Mouse (Mus musculus) embryonic facial prominence, embryonic 11.5 days (tissue): ENCODE results near the gene Hspa12b. TPM values are rescaled to one million over a fixed set of nuclear protein-coding genes. Genes with fewer than 3 reads are reported as not detected.
A peak's percentile ranks its signal among the peaks of the same experiment; 100 is the strongest.

Experiments used
- ATAC-seq: fragments of 200-750 bp; cut with Nextera tagmentation; replicated peaks from 2 replicates; pipeline ENCODE4 v1.8.0; 2017; ENCODE audit warnings: low read depth; ENCODE audit not compliant: insufficient number of reproducible peaks, low FRiP score, low TSS enrichment
- DNase-seq: peaks from one replicate; pipeline ENCODE4 v3.0.0-alpha.2; 2015; ENCODE audit warnings: low spot score
- H3K27ac ChIP-seq: fragments of 300-500 bp; sonication (generic); replicated peaks from 2 replicates; pipeline ENCODE4 v1.5.1; 2014; ENCODE audit warnings: mild to moderate bottlenecking, low read depth, low read length, control low read depth
- H3K27me3 ChIP-seq: fragments of 300-500 bp; sonication (generic); 2 replicates; pipeline ENCODE4 v1.6.1; 2014; ENCODE audit warnings: mild to moderate bottlenecking, low read length, moderate library complexity, mixed read lengths; ENCODE audit not compliant: control insufficient read depth, insufficient read depth
- H3K36me3 ChIP-seq: fragments of 300-500 bp; sonication (generic); replicated peaks from 2 replicates; pipeline ENCODE4 v1.6.1; 2014; ENCODE audit warnings: low read depth, mild to moderate bottlenecking, low read length, moderate library complexity, mixed read lengths; ENCODE audit not compliant: control insufficient read depth, insufficient read depth
- H3K4me1 ChIP-seq: fragments of 300-500 bp; sonication (generic); 2 replicates; pipeline ENCODE4 v1.6.1; 2014; ENCODE audit warnings: low read length, mixed read lengths; ENCODE audit not compliant: control insufficient read depth, insufficient read depth
- H3K4me2 ChIP-seq: fragments of 300-500 bp; sonication (generic); 2 replicates; pipeline ENCODE4 v1.6.1; 2014; ENCODE audit warnings: low read depth, mild to moderate bottlenecking, control low read depth, low read length, moderate library complexity
- H3K4me3 ChIP-seq: fragments of 300-500 bp; sonication (generic); 2 replicates; pipeline ENCODE4 v1.5.1; 2014; ENCODE audit warnings: low read depth, low read length, control low read depth
- H3K9ac ChIP-seq: fragments of 300-500 bp; sonication (generic); replicated peaks from 2 replicates; pipeline ENCODE4 v1.6.1; 2014; ENCODE audit warnings: mild to moderate bottlenecking, control low read depth, low read length
- H3K9me3 ChIP-seq: fragments of 300-500 bp; sonication (generic); replicated peaks from 2 replicates; pipeline ENCODE4 v1.6.1; 2016; ENCODE audit warnings: mild to moderate bottlenecking, low read length, inconsistent platforms, mixed read lengths; ENCODE audit not compliant: control insufficient read depth
- WGBS: fragments of 180-500 bp; shearing (Covaris S2); extraction: QIAGEN DNeasy Blood & Tissue Kit; methylation state at CpG from one replicate; pipeline ENCODE4 v1.1.7; 2014; 5-methylcytosine and 5-hydroxymethylcytosine counted together
- polyA plus RNA-seq: library from polyadenylated mRNA; unstranded; fragments of >200 nt; fragmentation: Nextera tagmentation; extraction: Ambion mirVana; gene quantifications from 2 replicates; pipeline ENCODE4 v1.2.1, GENCODE M21; 2014

Gene Hspa12b
- polyA plus RNA-seq, 1 experiment from 2014 or later: 6.3 TPM

- H3K4me3 ChIP-seq: no peak overlapping the region
- H3K4me1 ChIP-seq: peaks cover 6% of the 10 kb centered on the region
- no peaks in the 10 kb centered on the region for H3K27me3 ChIP-seq
- DNase-seq (no peak), ATAC-seq (no peak)
- no peak overlapping the region for H3K9ac ChIP-seq
- no peaks in the 10 kb centered on the region for H3K9me3 ChIP-seq
- H3K36me3 ChIP-seq: no peaks in the 10 kb centered on the region
- H3K4me2 ChIP-seq: no peak overlapping the region
- 77% methylated on average over 3 of the region's 3 CpGs for WGBS
- H3K27ac ChIP-seq: no peak overlapping the region
Observed at GRCm38 (mm10) chr2:131124166-131124565, 2.9 kb upstream of the Hspa12b start.

- Histone ChIP-seq H3K27ac (no peak overlapping the region), H3K4me3 (no peak overlapping the region), H3K27me3 (no peaks in the 10 kb centered on the region), H3K36me3 (no peaks in the 10 kb centered on the region), H3K4me1 (peaks cover 6% of the 10 kb centered on the region), H3K4me2 (no peak overlapping the region), H3K9ac (no peak overlapping the region), H3K9me3 (no peaks in the 10 kb centered on the region)
- ATAC-seq (no peak), DNase-seq (no peak)
- 88% methylated on average over 9 of the region's 9 CpGs for WGBS
Observed at GRCm38 (mm10) chr2:131125157-131125963, 1.7 kb upstream of the Hspa12b start.

GRCm38 (mm10) chr2:131125964-131126815 is 890 bp upstream of the Hspa12b start:
- Histone ChIP-seq H3K4me3 (no peak overlapping the region), H3K36me3 (no peaks in the 10 kb centered on the region), H3K9me3 (no peaks in the 10 kb centered on the region), H3K27ac (0 out of 2 replicates have a peak overlapping the region, but pooled peaks have one; percentile 79), H3K27me3 (no peaks in the 10 kb centered on the region), H3K4me2 (no peak overlapping the region), H3K4me1 (peaks cover 6% of the 10 kb centered on the region), H3K9ac (peak overlapping the region; percentile 90)
- ATAC-seq: 0 out of 2 replicates have a peak, but pooled peaks have one; percentile 16
- DNase-seq: no peak
- 39% methylated on average over 9 of the region's 9 CpGs for WGBS

GRCm38 (mm10) chr2:131128211-131128610 is 1.1 kb downstream of the Hspa12b start:
- H3K9ac ChIP-seq: peak overlapping the region; percentile 90

GRCm38 (mm10) chr2:131128636-131129157 is 1.6 kb downstream of the Hspa12b start:
- Histone ChIP-seq H3K27ac (no peak overlapping the region), H3K36me3 (no peaks in the 10 kb centered on the region; the same call in 1 of the 2 replicates), H3K4me1 (peaks cover 6% of the 10 kb centered on the region), H3K9me3 (no peaks in the 10 kb centered on the region), H3K9ac (no peak overlapping the region), H3K4me3 (no peak overlapping the region), H3K4me2 (no peak overlapping the region), H3K27me3 (no peaks in the 10 kb centered on the region)
- WGBS: 87% methylated on average over 3 of the region's 3 CpGs
- DNase-seq (no peak), ATAC-seq (no peak)

More at GRCm38 (mm10) chr2:131128211-131128610, 1.1 kb downstream of the Hspa12b start:
- Histone ChIP-seq H3K27me3 (no peaks in the 10 kb centered on the region), H3K27ac (no peak overlapping the region), H3K4me3 (peak overlapping the region; percentile 65), H3K4me1 (peaks cover 6% of the 10 kb centered on the region), H3K36me3 (no peaks in the 10 kb centered on the region; the same call in 1 of the 2 replicates), H3K9me3 (no peaks in the 10 kb centered on the region), H3K4me2 (peak overlapping the region; percentile 88)
- DNase-seq: no peak
- WGBS: 90% methylated on average over 5 of the region's 5 CpGs
- no peak for ATAC-seq

GRCm38 (mm10) chr2:131129836-131130235 is 2.8 kb downstream of the Hspa12b start:
- 85% methylated on average over 5 of the region's 5 CpGs for WGBS
- no peak for DNase-seq
- H3K4me2 ChIP-seq: no peak overlapping the region

GRCm38 (mm10) chr2:131130849-131131248 is 3.8 kb downstream of the Hspa12b start:
- no peaks in the 10 kb centered on the region for H3K9me3 ChIP-seq

More at GRCm38 (mm10) chr2:131129836-131130235, 2.8 kb downstream of the Hspa12b start:
- H3K36me3 ChIP-seq: no peaks in the 10 kb centered on the region; the same call in 1 of the 2 replicates
- no peak overlapping the region for H3K27ac ChIP-seq
- H3K27me3 ChIP-seq: no peaks in the 10 kb centered on the region
- H3K4me3 ChIP-seq: no peak overlapping the region
- no peak overlapping the region for H3K9ac ChIP-seq
- H3K4me1 ChIP-seq: peaks cover 6% of the 10 kb centered on the region
- H3K9me3 ChIP-seq: no peaks in the 10 kb centered on the region
- ATAC-seq: no peak

More at GRCm38 (mm10) chr2:131130849-131131248, 3.8 kb downstream of the Hspa12b start:
- 88% methylated on average over 2 of the region's 2 CpGs for WGBS
- Histone ChIP-seq H3K36me3 (no peaks in the 10 kb centered on the region; the same call in 1 of the 2 replicates), H3K4me1 (peaks cover 6% of the 10 kb centered on the region), H3K9ac (no peak overlapping the region), H3K4me3 (no peak overlapping the region), H3K4me2 (no peak overlapping the region), H3K27ac (no peak overlapping the region), H3K27me3 (no peaks in the 10 kb centered on the region)
- ATAC-seq (no peak), DNase-seq (no peak)
